Mouse (Mus musculus) ES-Bruce4 (cell line): ENCODE measurements around the gene Slc25a35.

ENCODE experiments used
- EP300 ChIP-seq: IDR thresholded peaks from 2 replicates; pipeline ENCODE4 v1.6.1; 2011; ENCODE audit warnings: low read depth, low read length; ENCODE audit not compliant: insufficient read depth
- POLR2A ChIP-seq: IDR thresholded peaks from one replicate; pipeline ENCODE4 v1.8.1; 2011; ENCODE audit warnings: low read length; ENCODE audit not compliant: insufficient read depth

GRCm38 (mm10) chr11:68955473-68955872, 12.5 kb upstream of the Slc25a35 start:
- TF ChIP-seq POLR2A (no peak), EP300 (no peak)
